Mouse (Mus musculus) liver, embryonic 12.5 days (tissue): Measurements from ENCODE around the gene Pex11a. TPM values are rescaled to one million over a fixed set of nuclear protein-coding genes. Genes with fewer than 3 reads are reported as not detected.
"Not testable (repeated sequence)": the region's sequence is repeated elsewhere in the genome, so short reads cannot be mapped to it uniquely, and the experiment has no call there.

ENCODE experiments used
- ATAC-seq: fragments of 200-750 bp; cut with Nextera tagmentation; 2 replicates; pipeline ENCODE4 v1.8.0; 2017; ENCODE audit warnings: moderate number of reproducible peaks, mild to moderate bottlenecking, moderate library complexity
- H3K27ac ChIP-seq: fragments of 300-500 bp; sonication (generic); 2 replicates; pipeline ENCODE4 v1.5.1; 2016; ENCODE audit warnings: mild to moderate bottlenecking
- H3K27me3 ChIP-seq: fragments of 300-500 bp; sonication (generic); replicated peaks from 2 replicates; pipeline ENCODE4 v1.6.1; 2016; ENCODE audit warnings: mild to moderate bottlenecking, moderate library complexity
- H3K36me3 ChIP-seq: fragments of 300-500 bp; sonication (generic); 2 replicates; pipeline ENCODE4 v1.6.1; 2016; ENCODE audit warnings: mild to moderate bottlenecking, moderate library complexity
- H3K4me1 ChIP-seq: fragments of 300-500 bp; sonication (generic); 2 replicates; pipeline ENCODE4 v1.6.1; 2016
- H3K4me2 ChIP-seq: fragments of 300-500 bp; sonication (generic); 2 replicates; pipeline ENCODE4 v1.6.1; 2016; ENCODE audit warnings: mild to moderate bottlenecking, moderate library complexity
- H3K4me3 ChIP-seq: fragments of 300-500 bp; sonication (generic); 2 replicates; pipeline ENCODE4 v1.5.1; 2016; ENCODE audit warnings: mild to moderate bottlenecking, moderate library complexity
- H3K9ac ChIP-seq: fragments of 300-500 bp; sonication (generic); 2 replicates; pipeline ENCODE4 v1.6.1; 2016; ENCODE audit warnings: mild to moderate bottlenecking, moderate library complexity
- H3K9me3 ChIP-seq: fragments of 300-500 bp; sonication (generic); replicated peaks from 2 replicates; pipeline ENCODE4 v1.6.1; 2016; ENCODE audit warnings: mild to moderate bottlenecking, moderate library complexity
- WGBS: fragments of 180-500 bp; shearing (Covaris S2); methylation state at CpG from one replicate; pipeline ENCODE4 v1.1.7; 2016; ENCODE audit not compliant: insufficient replicate concordance; 5-methylcytosine and 5-hydroxymethylcytosine counted together
- polyA plus RNA-seq: library from polyadenylated mRNA; unstranded; fragments of >200 nt; fragmentation: Nextera tagmentation; extraction: Ambion mirVana; gene quantifications from 2 replicates; pipeline ENCODE4 v1.2.1, GENCODE M21; 2016

Pex11a gene
- polyA plus RNA-seq, result 1.3 TPM in 2 replicates

DNA sequence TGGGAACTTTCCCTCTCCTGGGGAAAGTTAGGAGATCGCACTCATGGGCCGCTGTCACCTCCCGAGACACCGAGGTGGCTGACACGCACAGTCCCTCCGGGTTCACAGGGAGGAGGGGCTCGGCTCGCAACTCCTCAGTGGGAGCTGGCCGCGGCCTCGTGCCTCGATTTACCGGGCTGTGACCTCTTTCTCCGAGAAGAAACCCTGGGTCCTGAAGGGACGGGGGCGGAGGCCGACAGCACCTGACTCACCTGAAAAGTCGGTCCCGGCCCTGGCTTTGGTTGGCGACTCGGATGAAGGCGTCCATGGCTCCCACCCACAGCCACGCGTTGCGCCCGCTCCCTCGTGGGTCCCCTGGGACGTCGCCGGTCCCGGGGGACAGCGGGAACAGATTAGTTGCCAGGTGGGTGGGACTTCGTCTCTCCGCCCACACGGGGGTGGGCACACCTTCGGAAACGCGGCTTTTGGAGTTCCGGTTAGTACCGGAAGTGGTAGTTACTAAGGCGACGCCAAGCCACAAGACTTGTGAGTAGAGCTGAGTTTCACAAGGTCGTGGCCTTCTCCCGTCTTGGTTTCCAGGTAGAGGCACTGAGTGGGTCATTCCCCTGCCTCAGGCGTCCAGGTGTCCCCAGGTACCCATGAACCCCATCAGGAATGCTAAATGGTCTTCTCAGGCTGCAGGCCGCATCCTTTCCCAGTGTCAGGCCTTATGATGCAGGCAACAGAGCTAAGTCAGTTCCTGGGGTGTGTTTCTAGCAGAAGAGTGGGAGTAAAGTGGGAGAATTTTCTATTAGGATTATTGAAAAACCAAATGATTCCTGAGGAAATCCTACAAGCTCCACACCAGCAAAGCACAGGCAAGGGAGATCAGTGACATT, at the start of gene Pex11a, which contains the start of gene Wdr93:
TSS of gene Pex11a (minus strand) at position 473 of the 878 bp plus-strand sequence.
TSS of gene Wdr93 (plus strand) at position 505 of the 878 bp plus-strand sequence.
- Histone ChIP-seq H3K4me1 (peaks cover 17% of the 10 kb centered on the region), H3K27ac (no peak within 1 kb of the TSS), H3K4me2 (peak within 1 kb of the TSS; percentile 94), H3K36me3 (no peaks in the 10 kb centered on the region), H3K9me3 (no peaks in the 10 kb centered on the region), H3K27me3 (peaks cover under 1% of the 10 kb centered on the region; the same call in 1 of the 2 replicates), H3K9ac (peak within 1 kb of the TSS; percentile 60), H3K4me3 (peak within 1 kb of the TSS; percentile 66)
- WGBS, result 3% methylated on average over 46 of the region's 46 CpGs
- peak; percentile 65 for ATAC-seq

DNA sequence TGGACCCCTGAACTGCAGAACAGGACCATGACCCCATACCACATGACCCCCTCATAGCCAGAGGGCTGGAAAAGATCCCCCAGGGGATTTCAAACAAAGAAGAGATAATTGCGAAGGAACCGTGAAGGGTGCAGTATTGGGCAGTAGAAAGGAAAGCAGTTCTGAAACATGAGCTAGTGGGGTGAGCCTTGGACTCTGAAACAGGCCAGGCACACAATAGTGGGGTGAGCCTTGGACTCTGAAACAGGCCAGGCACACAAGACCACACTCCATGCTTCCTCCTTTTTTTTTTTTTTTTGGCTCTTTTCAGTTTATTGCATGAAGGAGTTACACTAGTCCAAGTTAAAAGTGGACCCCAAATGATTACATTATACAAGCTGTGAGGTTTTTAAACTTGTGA, 46.9 kb upstream of the Pex11a start:
- H3K4me1 ChIP-seq, result peaks cover 13% of the 10 kb centered on the region
- H3K9ac ChIP-seq, ATAC-seq, H3K36me3 ChIP-seq, H3K4me3 ChIP-seq, H3K9me3 ChIP-seq, H3K27ac ChIP-seq, H3K4me2 ChIP-seq: not testable (repeated sequence)
- H3K27me3 ChIP-seq, result peaks cover 76% of the 10 kb centered on the region
- 45% methylated on average over 2 of the region's 2 CpGs for WGBS

DNA sequence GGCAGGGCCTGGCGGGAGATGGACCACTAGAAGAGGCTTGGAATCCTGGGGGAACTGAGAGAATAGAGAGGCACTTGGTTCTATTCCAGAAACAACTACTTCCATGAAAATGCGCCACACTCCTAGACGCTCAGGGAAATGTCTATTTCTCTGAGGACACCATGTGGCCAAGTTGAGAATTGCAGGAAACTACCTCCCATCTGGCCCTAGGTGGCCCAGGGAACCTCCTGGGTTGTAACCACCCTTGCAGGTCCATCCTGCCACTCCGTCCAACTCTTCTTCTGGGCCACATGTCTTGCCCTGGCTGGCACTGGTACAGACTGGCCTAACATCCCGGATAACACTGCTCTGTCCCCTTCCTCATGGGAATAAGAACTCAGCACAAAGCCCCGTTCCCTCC, 43.4 kb upstream of the Pex11a start:
- Histone ChIP-seq H3K36me3 (no peaks in the 10 kb centered on the region), H3K27ac (no peak overlapping the region), H3K9me3 (no peaks in the 10 kb centered on the region), H3K4me2 (no peak overlapping the region), H3K4me3 (no peak overlapping the region), H3K27me3 (peaks cover 41% of the 10 kb centered on the region), H3K9ac (no peak overlapping the region), H3K4me1 (peaks cover 4% of the 10 kb centered on the region)
- WGBS, result 21% methylated on average over 6 of the region's 6 CpGs
- ATAC-seq, result 0 out of 2 replicates have a peak, but pooled peaks have one; percentile 16

DNA sequence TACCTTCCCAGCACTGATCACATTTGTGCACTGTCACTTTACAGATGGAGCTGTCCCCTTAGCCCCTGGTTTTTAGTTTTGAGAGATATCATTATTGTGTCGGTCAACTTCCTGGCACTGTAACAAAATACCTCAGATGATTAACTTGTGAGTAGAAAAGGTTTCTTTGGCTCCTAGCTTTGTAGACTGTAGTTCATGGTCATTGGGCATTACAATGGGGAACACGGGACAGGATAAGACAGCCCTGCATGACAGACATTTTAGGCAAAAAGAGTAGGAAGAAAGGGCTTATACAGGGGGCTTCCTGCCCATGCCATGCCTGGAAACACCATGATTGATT, 39.6 kb upstream of the Pex11a start:
- Histone ChIP-seq H3K9ac (no peak overlapping the region), H3K9me3 (no peaks in the 10 kb centered on the region), H3K4me1 (peaks cover 11% of the 10 kb centered on the region), H3K4me2 (no peak overlapping the region), H3K36me3 (no peaks in the 10 kb centered on the region), H3K27me3 (peaks cover 10% of the 10 kb centered on the region; the same call in 1 of the 2 replicates), H3K4me3 (no peak overlapping the region), H3K27ac (no peak overlapping the region)
- 74% methylated on average over 2 of the region's 2 CpGs for WGBS
- no peak for ATAC-seq

DNA sequence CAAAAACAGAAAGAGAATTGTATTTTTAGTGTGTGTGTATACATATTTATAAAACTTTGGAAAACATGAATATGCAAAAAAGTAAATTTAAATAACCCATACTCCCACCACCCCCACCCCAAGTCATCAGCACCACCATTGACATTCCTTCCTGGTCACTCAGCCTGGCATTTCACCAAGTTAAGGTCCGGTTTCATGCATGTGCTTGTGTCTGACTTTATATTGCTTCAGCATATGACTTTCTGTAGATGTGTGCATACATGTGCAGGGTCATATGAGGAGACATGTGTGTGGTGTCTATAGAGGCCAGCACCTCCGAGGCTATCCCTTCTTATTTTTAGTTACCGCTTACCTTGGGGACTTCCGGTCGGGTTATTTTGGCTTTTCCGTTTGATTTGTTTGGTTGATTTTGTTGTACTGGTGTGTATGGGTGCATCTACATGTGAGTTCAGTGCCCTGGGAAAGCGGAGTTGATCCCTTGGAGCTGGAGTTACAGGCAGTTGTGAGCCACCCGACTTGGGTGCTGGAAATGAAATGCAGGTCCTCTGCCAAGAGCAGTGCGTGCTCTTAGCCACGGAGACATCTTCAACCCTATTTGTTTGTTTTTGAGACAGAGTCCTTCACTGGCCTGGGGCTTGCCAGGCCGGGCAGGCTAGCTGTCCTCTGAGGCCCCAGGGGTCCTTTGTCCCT, 39.0 kb upstream of the Pex11a start:
- Histone ChIP-seq H3K4me1 (peaks cover 11% of the 10 kb centered on the region), H3K4me3 (no peak overlapping the region), H3K9ac (no peak overlapping the region), H3K27ac (no peak overlapping the region), H3K4me2 (no peak overlapping the region), H3K9me3 (no peaks in the 10 kb centered on the region), H3K27me3 (peaks cover 5% of the 10 kb centered on the region; the same call in 1 of the 2 replicates), H3K36me3 (no peaks in the 10 kb centered on the region)
- 73% methylated on average over 11 of the region's 11 CpGs for WGBS
- ATAC-seq, result no peak

DNA sequence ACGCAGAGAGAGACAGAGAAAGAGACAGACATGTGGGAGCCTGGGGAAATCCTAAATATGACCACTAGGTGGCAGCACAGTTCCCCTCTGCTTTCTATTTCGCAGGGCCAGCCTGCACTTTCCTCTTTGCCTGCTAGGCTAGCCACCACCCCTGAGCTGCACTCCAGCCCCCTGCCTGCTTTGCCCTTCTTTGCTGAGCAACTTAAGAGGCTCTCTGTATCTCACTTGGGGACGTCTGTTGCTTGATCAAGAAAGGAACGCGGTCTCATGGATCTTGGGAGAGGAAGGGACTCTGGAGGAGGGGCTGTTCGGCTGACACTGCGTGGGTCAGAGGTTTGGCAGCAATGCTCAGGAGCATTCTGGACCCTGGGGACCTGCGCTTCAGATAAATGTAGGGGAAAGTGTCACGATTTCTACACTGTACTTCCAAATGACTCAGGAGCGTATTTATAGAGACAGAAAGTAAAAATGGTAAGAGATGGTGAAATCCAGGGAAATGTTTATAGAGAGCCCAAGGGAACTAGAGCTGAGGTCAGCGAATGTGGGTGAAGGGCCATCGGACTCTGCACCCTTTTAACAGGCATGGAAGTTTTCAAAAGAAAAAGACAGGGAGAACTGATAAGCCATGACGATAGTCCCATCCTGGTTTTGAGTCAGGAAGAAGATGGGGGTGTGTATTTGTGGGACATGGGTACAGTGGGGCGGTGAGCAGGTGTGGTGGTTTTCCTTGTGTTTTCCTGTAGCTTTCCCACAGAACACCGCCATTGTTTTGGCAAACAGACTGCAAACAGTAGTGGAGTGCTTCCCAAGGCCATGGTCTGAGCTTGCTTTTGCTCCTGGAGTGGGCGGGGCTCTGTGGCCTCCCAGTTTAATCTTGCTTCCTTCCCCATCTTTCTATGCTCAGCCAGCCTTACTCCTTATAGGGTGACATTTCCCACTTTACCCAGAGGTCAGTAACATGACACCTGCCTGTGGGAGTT, 38.0 kb upstream of the Pex11a start:
- Histone ChIP-seq H3K27me3 (no peaks in the 10 kb centered on the region), H3K4me3 (peak overlapping the region; percentile 34), H3K36me3 (no peaks in the 10 kb centered on the region), H3K9me3 (no peaks in the 10 kb centered on the region), H3K4me1 (peaks cover 11% of the 10 kb centered on the region), H3K9ac (0 out of 2 replicates have a peak overlapping the region, but pooled peaks have one; percentile 27), H3K4me2 (peak overlapping the region; percentile 61), H3K27ac (peak overlapping the region; percentile 53; the same call in 1 of the 2 replicates)
- peak; percentile 51 for ATAC-seq
- 19% methylated on average over 16 of the region's 16 CpGs for WGBS

DNA sequence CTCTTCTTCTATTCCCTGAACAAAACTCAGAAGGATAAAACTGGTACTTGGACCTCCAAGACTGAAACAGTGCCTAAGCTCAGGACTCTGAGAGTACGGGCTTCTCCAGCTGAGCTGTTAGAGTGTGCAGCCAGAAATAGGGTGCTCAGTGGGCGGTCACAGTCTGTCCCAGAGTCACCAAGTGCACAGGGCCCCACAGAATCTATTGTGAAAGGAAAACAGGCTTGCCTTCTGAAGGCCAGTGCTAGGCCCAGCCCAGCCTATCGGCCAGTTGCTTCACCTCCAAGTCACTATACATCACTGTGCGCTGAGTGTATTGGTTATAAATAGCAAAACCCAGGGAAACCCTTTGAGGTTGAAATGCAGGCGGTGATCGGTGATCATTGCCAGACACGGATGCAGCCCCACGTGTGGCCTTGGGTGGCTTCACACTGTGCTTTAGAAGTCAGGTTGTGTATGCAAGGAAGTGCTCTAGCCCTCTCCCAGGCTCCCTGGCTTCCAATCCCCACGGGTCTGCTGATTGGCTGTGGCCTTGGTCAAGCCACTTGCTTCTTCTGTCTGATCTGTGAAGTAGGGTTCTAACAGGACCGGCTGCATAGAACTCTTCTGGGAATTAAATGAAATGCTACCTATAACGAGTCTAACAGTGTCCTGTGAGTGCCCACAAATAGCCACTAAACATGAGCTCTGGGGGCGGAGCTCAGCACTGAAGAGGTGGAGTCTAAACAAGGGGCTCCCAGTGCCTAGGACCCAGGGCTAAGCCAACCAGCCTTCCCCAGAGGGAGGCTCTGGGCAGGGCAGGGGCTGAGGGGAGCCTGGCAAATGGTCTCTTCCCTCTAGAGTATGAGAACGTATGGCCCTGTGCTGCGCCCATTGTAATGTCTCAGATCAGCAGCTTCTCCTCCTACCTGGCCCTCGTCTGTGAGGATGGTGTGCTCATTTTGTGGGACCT, 28.9 kb upstream of the Pex11a start:
- no peak overlapping the region for H3K4me3 ChIP-seq
- H3K9ac ChIP-seq, result no peak overlapping the region
- H3K9me3 ChIP-seq, result no peaks in the 10 kb centered on the region
- ATAC-seq, result 0 out of 2 replicates have a peak, but pooled peaks have one; percentile 35
- no peaks in the 10 kb centered on the region for H3K4me1 ChIP-seq
- H3K27me3 ChIP-seq, result no peaks in the 10 kb centered on the region
- H3K27ac ChIP-seq, result no peak overlapping the region
- 48% methylated on average over 15 of the region's 15 CpGs for whole genome bisulfite sequencing
- no peaks in the 10 kb centered on the region for H3K36me3 ChIP-seq
- H3K4me2 ChIP-seq, result no peak overlapping the region

DNA sequence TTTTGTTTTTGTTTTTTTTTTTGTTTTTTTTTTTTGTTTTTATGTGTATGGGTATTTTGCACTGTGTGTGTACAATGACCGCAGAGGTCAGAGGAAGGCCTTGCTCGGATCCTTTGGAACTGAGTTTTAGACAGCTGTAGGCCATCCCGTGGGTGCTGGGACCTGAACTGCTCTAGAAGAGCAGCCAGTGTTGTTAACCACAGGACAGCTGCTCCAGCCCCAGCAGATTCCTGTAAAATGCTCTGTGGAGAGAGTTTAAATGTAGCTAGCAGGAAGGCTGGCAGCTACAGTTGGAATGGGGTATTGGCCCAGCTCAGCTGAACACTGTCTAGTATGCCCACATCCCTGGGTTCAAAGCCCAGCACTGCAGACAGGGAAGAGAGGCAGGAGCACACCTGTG, 26.7 kb upstream of the Pex11a start:
- Histone ChIP-seq H3K4me3 (no peak overlapping the region), H3K4me2 (no peak overlapping the region), H3K27me3 (no peaks in the 10 kb centered on the region), H3K36me3 (no peaks in the 10 kb centered on the region), H3K27ac (no peak overlapping the region), H3K9me3 (no peaks in the 10 kb centered on the region), H3K9ac (no peak overlapping the region), H3K4me1 (no peaks in the 10 kb centered on the region)
- ATAC-seq, result no peak
- WGBS, result 61% methylated on average over 3 of the region's 3 CpGs

DNA sequence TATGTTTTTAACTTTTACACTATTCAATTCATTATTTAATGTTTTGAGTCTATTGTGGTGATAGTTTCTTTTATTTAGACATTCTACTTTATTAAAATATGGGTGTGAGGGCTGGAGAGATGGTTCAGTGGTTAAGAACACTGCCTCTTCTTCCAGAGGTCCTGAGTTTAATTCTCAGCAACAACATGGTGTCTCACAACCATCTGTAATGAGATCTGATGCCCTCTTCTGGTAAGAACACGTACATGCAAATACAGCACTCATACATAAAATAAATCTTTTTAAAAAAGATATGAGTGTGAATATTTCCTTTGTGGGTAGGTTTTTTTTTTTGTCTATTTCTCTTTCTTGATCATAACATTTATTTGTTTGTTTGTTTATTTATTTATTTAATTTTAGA, 23.1 kb upstream of the Pex11a start:
- no peaks in the 10 kb centered on the region for H3K27me3 ChIP-seq

DNA sequence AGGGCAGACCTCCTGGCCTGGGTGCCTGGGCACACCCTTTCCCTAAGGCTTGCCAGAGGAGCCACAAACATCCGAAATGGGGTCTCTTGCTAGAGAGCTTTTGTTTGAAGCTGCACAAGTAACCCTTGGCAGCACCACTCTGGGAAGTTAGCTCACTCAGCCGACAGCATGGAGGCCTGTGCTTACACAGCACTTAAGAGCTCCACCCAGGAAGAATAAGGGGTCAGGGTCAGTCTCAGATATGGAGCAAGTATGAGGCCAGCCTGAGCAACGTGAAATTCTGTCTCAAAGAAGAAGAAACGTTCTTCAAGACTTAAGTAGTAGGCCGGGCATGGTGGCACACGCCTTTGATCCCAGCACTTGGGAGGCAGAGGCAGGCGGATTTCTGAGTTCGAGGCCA, 19.2 kb upstream of the Pex11a start:
- WGBS, result 55% methylated on average over 8 of the region's 8 CpGs
- H3K9ac ChIP-seq, result no peak overlapping the region
- ATAC-seq, result no peak

More for the DNA sequence above, 23.1 kb upstream of the Pex11a start:
- no peak overlapping the region for H3K9ac ChIP-seq
- no peak overlapping the region for H3K27ac ChIP-seq
- no peak overlapping the region for H3K4me2 ChIP-seq
- no peaks in the 10 kb centered on the region for H3K4me1 ChIP-seq
- WGBS, result 47% methylated on average over 1 of the region's 1 CpGs
- no peak overlapping the region for H3K4me3 ChIP-seq
- no peak for ATAC-seq
- H3K36me3 ChIP-seq, result no peaks in the 10 kb centered on the region
- H3K9me3 ChIP-seq, result no peaks in the 10 kb centered on the region

More for the DNA sequence above, 19.2 kb upstream of the Pex11a start:
- no peaks in the 10 kb centered on the region for H3K36me3 ChIP-seq
- no peak overlapping the region for H3K4me3 ChIP-seq
- no peaks in the 10 kb centered on the region for H3K4me1 ChIP-seq
- H3K4me2 ChIP-seq, result no peak overlapping the region
- H3K27ac ChIP-seq, result no peak overlapping the region
- no peaks in the 10 kb centered on the region for H3K27me3 ChIP-seq
- no peaks in the 10 kb centered on the region for H3K9me3 ChIP-seq
